Mouse (Mus musculus) bone marrow macrophage, adult 2 months (primary cell): ENCODE results near the gene Isx.

Experiments
- CTCF ChIP-seq: IDR thresholded peaks from 2 replicates; pipeline ENCODE4 v1.5.1; 2012; ENCODE audit warnings: low read depth, mild to moderate bottlenecking, low read length, moderate library complexity
- POLR2A ChIP-seq: IDR thresholded peaks from 2 replicates; pipeline ENCODE4 v1.6.1; 2012; ENCODE audit warnings: mild to moderate bottlenecking, low read depth, low read length, borderline replicate concordance

DNA sequence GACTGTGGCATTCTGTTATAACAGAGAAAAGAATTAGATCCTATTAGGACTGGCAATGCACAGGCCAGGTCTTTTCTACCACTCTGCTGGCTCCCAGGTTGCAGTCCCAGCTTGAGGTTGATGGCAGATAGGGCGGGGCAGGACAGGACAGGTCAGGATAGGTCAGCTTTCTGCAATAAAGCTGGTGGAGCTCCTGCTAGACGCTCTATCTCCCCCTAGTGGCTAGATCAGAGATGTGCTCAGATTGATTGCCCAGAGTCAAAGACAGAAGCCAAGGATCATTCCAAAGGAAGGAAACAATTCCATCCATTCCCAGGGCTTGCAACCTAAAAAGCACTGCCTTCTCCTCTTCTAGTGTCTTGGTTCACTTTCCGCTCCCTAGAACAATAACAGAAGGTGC, 57.8 kb downstream of the Isx start:
- TF ChIP-seq CTCF: no peak
- TF ChIP-seq POLR2A: no peak
